Mouse (Mus musculus) lung, embryonic 14.5 days (tissue): ENCODE data around the gene Sorbs1. TPM values are rescaled to one million over a fixed set of nuclear protein-coding genes. Genes with fewer than 3 reads are reported as not detected.

Experiments used
- ATAC-seq: fragments of 200-750 bp; cut with Nextera tagmentation; 2 replicates; pipeline ENCODE4 v1.8.0; 2017; ENCODE audit warnings: mild to moderate bottlenecking, moderate TSS enrichment, moderate library complexity; ENCODE audit not compliant: insufficient read depth
- DNase-seq: peaks from one replicate; pipeline ENCODE4 v3.0.0-alpha.2; 2015
- H3K27ac ChIP-seq: fragments of 300-500 bp; sonication (generic); 2 replicates; pipeline ENCODE4 v1.5.1; 2014; ENCODE audit warnings: low read depth, mild to moderate bottlenecking, moderate library complexity
- H3K27me3 ChIP-seq: fragments of 300-500 bp; sonication (generic); 2 replicates; pipeline ENCODE4 v1.6.1; 2014; ENCODE audit warnings: low read length, control low read depth; ENCODE audit not compliant: insufficient read depth
- H3K36me3 ChIP-seq: fragments of 300-500 bp; sonication (generic); 2 replicates; pipeline ENCODE4 v1.6.1; 2014; ENCODE audit warnings: control low read depth; ENCODE audit not compliant: insufficient read depth
- H3K4me1 ChIP-seq: fragments of 300-500 bp; sonication (generic); 2 replicates; pipeline ENCODE4 v1.6.1; 2014; ENCODE audit warnings: antibody characterized with exemption, control low read depth; ENCODE audit not compliant: insufficient read depth
- H3K4me2 ChIP-seq: fragments of 300-500 bp; sonication (generic); 2 replicates; pipeline ENCODE4 v1.6.1; 2014; ENCODE audit warnings: mild to moderate bottlenecking
- H3K4me3 ChIP-seq: fragments of 300-500 bp; sonication (generic); 2 replicates; pipeline ENCODE4 v1.5.1; 2014; ENCODE audit warnings: low read depth, low read length
- H3K9ac ChIP-seq: fragments of 300-500 bp; sonication (generic); 2 replicates; pipeline ENCODE4 v1.6.1; 2014
- H3K9me3 ChIP-seq: fragments of 300-500 bp; sonication (generic); 2 replicates; pipeline ENCODE4 v1.6.1; 2016; ENCODE audit warnings: low read depth, low read length, control low read depth
- CTCF ChIP-seq: IDR thresholded peaks from 2 replicates; pipeline ENCODE4 v1.5.1; 2016; ENCODE audit warnings: antibody characterized with exemption, low read depth
- WGBS: fragments of 180-500 bp; shearing (Covaris S2); extraction: QIAGEN DNeasy Blood & Tissue Kit; methylation state at CpG from one replicate; pipeline ENCODE4 v1.1.7; 2014; 5-methylcytosine and 5-hydroxymethylcytosine counted together
- polyA plus RNA-seq: library from polyadenylated mRNA; unstranded; fragments of >200 nt; fragmentation: Nextera tagmentation; extraction: Ambion mirVana; gene quantifications from 2 replicates; pipeline ENCODE4 v1.2.1, GENCODE M21; 2014

The Sorbs1 gene
- polyA plus RNA-seq, 1 experiment from 2014 or later = 46.6 TPM

- Histone ChIP-seq H3K36me3 (no peaks in the 10 kb centered on the region), H3K4me1 (no peaks in the 10 kb centered on the region), H3K4me2 (no peak overlapping the region), H3K27me3 (no peaks in the 10 kb centered on the region), H3K9me3 (no peaks in the 10 kb centered on the region), H3K9ac (no peak overlapping the region), H3K27ac (no peak overlapping the region), H3K4me3 (no peak overlapping the region)
- no peak for DNase-seq
- WGBS = 66% methylated on average over 7 of the region's 7 CpGs
- no peak; the same call in 1 of the 2 replicates for ATAC-seq
- no peak for TF ChIP-seq CTCF
These were observed 216.3 kb downstream of the Sorbs1 start for GRCm38 (mm10) chr19:40297078-40297797.

GRCm38 (mm10) chr19:40294231-40294630 lies 219.3 kb downstream of the Sorbs1 start:
- 57% methylated on average over 1 of the region's 1 CpGs for WGBS
- no peaks in the 10 kb centered on the region for H3K36me3 ChIP-seq
- H3K9ac ChIP-seq = no peak overlapping the region
- H3K4me3 ChIP-seq = no peak overlapping the region
- TF ChIP-seq CTCF = no peak
- ATAC-seq = no peak
- H3K27ac ChIP-seq = no peak overlapping the region
- no peak for DNase-seq
- no peaks in the 10 kb centered on the region for H3K27me3 ChIP-seq
- H3K9me3 ChIP-seq = no peaks in the 10 kb centered on the region
- no peak overlapping the region for H3K4me2 ChIP-seq
- no peaks in the 10 kb centered on the region for H3K4me1 ChIP-seq

- ATAC-seq (no peak), DNase-seq (no peak)
- 89% methylated on average over 6 of the region's 6 CpGs for WGBS
- no peak overlapping the region for H3K9ac ChIP-seq
- no peak overlapping the region for H3K4me2 ChIP-seq
- H3K36me3 ChIP-seq = no peaks in the 10 kb centered on the region
- TF ChIP-seq CTCF = no peak
- H3K4me3 ChIP-seq = no peak overlapping the region
- H3K9me3 ChIP-seq = no peaks in the 10 kb centered on the region
- no peaks in the 10 kb centered on the region for H3K4me1 ChIP-seq
- no peaks in the 10 kb centered on the region for H3K27me3 ChIP-seq
- no peak overlapping the region for H3K27ac ChIP-seq
These were observed 219.8 kb downstream of the Sorbs1 start for GRCm38 (mm10) chr19:40293791-40294190.

- Histone ChIP-seq H3K27me3 (no peaks in the 10 kb centered on the region), H3K4me1 (no peaks in the 10 kb centered on the region), H3K36me3 (no peaks in the 10 kb centered on the region), H3K9ac (no peak overlapping the region), H3K9me3 (no peaks in the 10 kb centered on the region), H3K4me3 (no peak overlapping the region), H3K4me2 (no peak overlapping the region), H3K27ac (no peak overlapping the region)
- ATAC-seq = no peak
- no peak for TF ChIP-seq CTCF
- no peak for DNase-seq
- WGBS = 69% methylated on average over 6 of the region's 6 CpGs
These were observed 223.4 kb downstream of the Sorbs1 start for GRCm38 (mm10) chr19:40290099-40290724.

- ATAC-seq = no peak
- DNase-seq = no peak
- no peak for TF ChIP-seq CTCF
- no peaks in the 10 kb centered on the region for H3K36me3 ChIP-seq
- H3K9me3 ChIP-seq = no peaks in the 10 kb centered on the region
- no peak overlapping the region for H3K9ac ChIP-seq
- H3K4me1 ChIP-seq = no peaks in the 10 kb centered on the region
- no peak overlapping the region for H3K4me2 ChIP-seq
- H3K27me3 ChIP-seq = no peaks in the 10 kb centered on the region
- no peak overlapping the region for H3K4me3 ChIP-seq
- WGBS = 86% methylated on average over 9 of the region's 9 CpGs
- H3K27ac ChIP-seq = no peak overlapping the region
These were observed 225.2 kb downstream of the Sorbs1 start for GRCm38 (mm10) chr19:40288415-40288814.

GRCm38 (mm10) chr19:40284704-40285103 lies 228.9 kb downstream of the Sorbs1 start:
- Histone ChIP-seq H3K36me3 (no peaks in the 10 kb centered on the region), H3K27me3 (no peaks in the 10 kb centered on the region), H3K9me3 (no peaks in the 10 kb centered on the region), H3K4me2 (no peak overlapping the region), H3K4me1 (no peaks in the 10 kb centered on the region), H3K27ac (no peak overlapping the region), H3K9ac (no peak overlapping the region), H3K4me3 (no peak overlapping the region)
- no peak for TF ChIP-seq CTCF
- DNase-seq = no peak
- ATAC-seq = no peak
- WGBS = 57% methylated on average over 2 of the region's 2 CpGs

GRCm38 (mm10) chr19:40283415-40283814 lies 230.2 kb downstream of the Sorbs1 start:
- no peak for ATAC-seq
- Histone ChIP-seq H3K4me2 (no peak overlapping the region), H3K9ac (no peak overlapping the region), H3K36me3 (no peaks in the 10 kb centered on the region), H3K27me3 (no peaks in the 10 kb centered on the region), H3K9me3 (no peaks in the 10 kb centered on the region), H3K27ac (no peak overlapping the region), H3K4me1 (no peaks in the 10 kb centered on the region), H3K4me3 (no peak overlapping the region)
- no peak for DNase-seq
- no peak for TF ChIP-seq CTCF
- whole genome bisulfite sequencing = 58% methylated on average over 2 of the region's 2 CpGs
